Mouse (Mus musculus): Measurements from ENCODE around the gene Actl6a.

The Actl6a gene

DNA sequence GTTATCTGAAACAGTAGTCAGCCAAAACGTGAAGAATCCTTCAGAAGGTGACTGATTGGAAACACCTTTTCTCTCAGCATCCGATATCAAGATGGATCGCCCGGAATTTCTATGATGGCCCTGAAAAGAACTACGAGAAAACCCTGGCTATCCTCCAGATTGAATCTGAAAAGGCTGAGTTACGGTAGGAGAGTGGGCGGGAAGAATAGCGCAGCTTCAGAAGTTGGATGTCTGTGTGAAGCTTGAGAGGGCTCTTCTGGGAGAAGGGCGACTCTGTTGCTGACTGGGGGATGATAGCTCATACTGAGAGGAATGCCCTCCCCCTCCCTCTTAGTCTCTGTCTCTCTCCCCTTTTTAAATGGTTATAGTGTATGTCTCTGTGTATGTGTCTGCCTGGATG, 42.3 kb downstream of the Actl6a start:
- no peak for DNase-seq (ENCODE audit: low spot score in 2 of 2)

DNA sequence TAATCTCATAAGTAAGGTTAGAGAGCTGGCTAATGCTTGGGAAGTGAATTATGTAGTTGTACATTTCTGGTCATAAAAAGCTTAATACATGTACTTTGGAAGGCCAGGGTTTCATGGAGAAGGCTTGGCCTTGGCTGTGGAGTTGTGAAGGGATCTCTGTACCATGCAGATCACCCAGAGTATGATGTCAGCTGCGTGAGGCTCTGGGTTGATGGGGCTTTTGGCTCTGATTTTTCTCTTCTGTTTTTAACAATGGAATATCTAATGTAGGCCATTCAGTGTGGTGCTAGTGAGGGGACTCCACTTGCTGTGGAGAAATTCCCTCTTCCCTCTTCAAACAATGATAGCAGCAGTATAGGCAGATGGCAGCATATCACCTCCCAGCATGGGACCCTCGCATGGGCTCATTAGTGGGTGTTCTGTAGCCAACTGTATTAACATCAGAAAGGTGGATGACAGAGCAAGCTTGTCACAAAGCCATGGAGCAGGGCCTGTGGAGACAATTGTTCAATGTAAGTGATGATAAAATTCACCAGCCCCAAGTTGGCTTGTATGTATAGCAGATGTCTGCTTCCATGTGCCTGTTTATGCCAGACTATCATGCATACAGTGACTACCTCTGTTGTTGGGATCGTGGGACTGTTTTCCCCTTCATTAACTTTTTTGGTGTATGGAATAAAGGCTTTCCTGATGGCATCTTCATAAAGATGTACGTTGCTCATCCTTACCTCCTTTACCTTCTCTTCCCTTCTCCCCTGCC, 43.9 kb downstream of the Actl6a start:
- no peak for DNase-seq (ENCODE audit: low spot score in 2 of 2)

- no peak for DNase-seq (ENCODE audit: low spot score in 2 of 2)
These were observed 48.4 kb downstream of the Actl6a start for GRCm38 (mm10) chr3:32754384-32754915.

GRCm38 (mm10) chr3:32759212-32759611, 53.1 kb downstream of the Actl6a start:
- DNase-seq (ENCODE audit: low spot score in 2 of 2): no peak

DNA sequence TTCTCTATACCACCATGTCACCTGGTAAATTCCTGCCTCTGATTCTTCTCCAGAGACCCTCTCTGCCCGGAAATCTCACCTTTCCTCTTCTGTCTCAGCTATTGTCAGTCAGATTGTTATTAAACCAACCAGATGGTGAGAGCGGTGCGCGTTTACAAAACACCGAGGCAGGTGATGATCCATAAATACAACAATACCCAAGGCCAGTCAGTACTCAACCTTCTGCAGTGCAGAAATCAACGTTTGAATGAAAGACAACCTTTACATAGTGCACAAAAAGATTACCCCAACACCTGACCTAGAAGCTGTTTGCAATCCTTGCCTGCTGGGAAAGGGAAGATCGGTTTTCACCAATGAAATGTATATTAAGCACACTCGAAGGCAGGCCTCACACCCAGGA, 56.9 kb downstream of the Actl6a start:
- DNase-seq (ENCODE audit: low spot score in 2 of 2): no peak

DNA sequence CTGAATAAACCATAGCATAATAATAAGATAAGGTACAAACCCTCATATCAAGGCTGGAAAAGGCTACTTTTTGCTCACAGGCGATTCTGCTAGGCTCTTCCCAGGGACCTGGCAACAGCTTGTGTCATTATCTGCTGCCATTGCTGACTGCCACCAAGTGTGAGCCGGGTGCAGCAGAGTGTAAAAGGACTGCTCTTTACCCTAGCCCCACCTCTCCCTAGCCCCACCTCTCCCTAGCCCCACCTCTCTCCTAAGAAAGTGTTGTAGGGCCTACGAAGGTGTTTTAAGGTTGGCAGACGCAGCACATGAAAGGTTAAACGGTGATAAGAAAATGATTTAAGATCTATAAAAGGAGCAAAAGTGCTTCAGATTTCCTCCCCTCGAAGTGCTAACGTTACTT, 57.8 kb downstream of the Actl6a start:
- no peak for DNase-seq (ENCODE audit: low spot score in 2 of 2)

DNA sequence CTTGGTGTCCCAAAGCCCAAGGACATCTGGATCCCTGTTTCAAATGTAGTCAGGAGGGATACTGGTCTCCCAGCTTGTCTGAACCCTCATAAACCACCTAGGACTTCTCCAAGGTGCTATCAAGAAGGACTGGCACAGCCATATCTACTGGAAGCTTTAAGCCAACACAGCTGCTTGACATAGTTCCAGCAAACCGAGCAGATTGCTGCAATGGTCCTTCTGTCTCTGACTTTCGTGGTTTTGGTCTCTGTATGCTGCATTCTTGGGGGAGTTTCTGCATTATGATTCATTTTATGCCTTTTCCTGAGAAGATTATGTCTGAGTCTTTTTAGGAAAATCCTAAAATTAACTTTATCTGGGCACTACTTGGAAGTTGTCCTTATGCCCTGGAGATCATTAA, 64.7 kb downstream of the Actl6a start:
- DNase-seq (ENCODE audit: low spot score in 2 of 2): no peak
